Mouse (Mus musculus) liver, embryonic 14.5 days (tissue): Measurements from ENCODE around the gene Eif5b.

Experiments used
- CTCF ChIP-seq: IDR thresholded peaks from 2 replicates; pipeline ENCODE4 v1.5.1; 2016; ENCODE audit warnings: antibody characterized with exemption, low read depth, control low read depth
- EP300 ChIP-seq: IDR thresholded peaks from 2 replicates; pipeline ENCODE4 v1.6.1; 2016; ENCODE audit warnings: antibody characterized with exemption, low read depth

DNA sequence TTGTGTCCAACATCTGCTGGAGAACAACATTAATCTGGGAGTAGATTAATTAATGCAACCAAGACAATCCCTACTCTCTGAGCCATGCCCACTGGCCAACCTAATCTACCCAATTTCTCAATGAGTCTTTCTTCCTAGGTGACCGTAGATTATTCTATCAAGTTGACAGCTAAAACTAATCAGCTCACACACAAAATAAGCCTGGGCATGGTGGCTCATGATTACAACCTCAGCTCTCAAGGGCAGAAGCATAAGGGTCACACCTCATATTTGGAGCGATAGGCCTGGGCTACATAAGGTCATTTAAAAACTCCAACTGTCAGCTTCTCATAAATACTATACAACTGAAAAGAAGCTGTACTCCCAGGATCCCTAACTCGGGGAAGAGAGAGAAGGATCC is 1.6 kb upstream of the Eif5b start:
- TF ChIP-seq CTCF (no peak), EP300 (no peak)
